Mouse (Mus musculus): ENCODE results near the gene Slc22a12.

DNA sequence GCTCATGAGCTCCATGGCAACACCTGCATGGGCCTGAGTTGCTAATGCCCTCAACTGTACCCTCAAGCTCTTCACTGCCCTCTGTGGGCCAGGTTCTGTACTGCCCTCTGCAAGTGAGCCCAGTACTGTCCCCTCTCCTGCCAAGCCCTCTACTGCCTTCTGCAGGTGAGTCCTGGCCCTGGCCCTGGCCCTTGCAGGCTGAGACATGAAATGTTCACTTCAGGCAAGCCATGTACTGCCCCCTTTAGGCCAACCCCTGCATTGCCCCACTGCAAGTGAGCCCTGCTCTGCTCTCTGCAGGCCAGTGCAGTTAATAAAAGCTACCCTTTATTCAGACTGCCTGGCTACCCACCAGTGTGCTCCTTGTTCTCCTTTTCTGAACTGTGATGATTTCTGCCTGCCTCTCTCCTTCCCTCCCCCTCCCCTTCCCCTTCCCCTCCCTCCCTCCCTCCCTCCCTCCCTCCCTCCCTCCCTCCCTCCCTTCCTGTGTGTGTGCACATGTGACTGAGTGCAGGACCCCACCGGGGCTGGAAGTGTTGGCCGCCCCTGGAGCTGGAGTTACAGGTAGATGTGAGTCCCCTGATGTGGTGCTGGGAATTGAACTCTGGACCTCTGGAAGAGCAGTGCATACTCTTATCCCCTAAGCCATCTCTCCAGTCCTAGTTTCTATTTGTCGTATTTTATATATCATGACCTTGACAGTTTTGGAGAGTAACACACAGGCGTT lies 9.6 kb upstream of the Slc22a12 start:
- TF ChIP-seq CTCF (conservative IDR thresholded peaks at IDR 0.05; ENCODE audit: insufficient read depth, insufficient read length, low read depth, low read length) (peak; percentile 92), POLR2A (IDR thresholded peaks at IDR 0.05; ENCODE audit: low read depth, low read length) (no peak)

Data from kidney, adult 2 months (tissue).